Comparison of ENCODE assay signal across 9 mouse cellular contexts in genomic region chr13:37944306-37944705, GRCm38 (mm10). TPM values are rescaled to one million over a fixed set of nuclear protein-coding genes. Genes with fewer than 3 reads are reported as not detected.
DNase-seq lines count a peak whose midpoint lies in the region; ATAC-seq lines count a peak whose summit lies in the region.
"Had no signal": no experiment of that assay in that cellular context is flagged by ENCODE, and none has a peak within 500 bp of the region (broad histone marks: within the 10 kb centered on the region; RNA-seq: fewer than 3 reads in every experiment).

No protein-coding gene starts in this region.

- DNase-seq in cerebellum, postnatal 10 days = peak; percentile 62 to 70
- no peak for DNase-seq in cerebellum, adult 11 months
- DNase-seq in midbrain, embryonic 14.5 days = peak; percentile 70
- DNase-seq in midbrain, embryonic 10.5 days (ENCODE audit: low spot score) = no peak
- peak; percentile 49 for DNase-seq in kidney, adult 18-20 months
- peak; percentile 78 for DNase-seq in thymus, postnatal 0 days (ENCODE audit: low spot score)
- DNase-seq in gastrocnemius, adult 8-10 months (ENCODE audit: low spot score in 2 of 2) = no peak
- no peak for DNase-seq in left cerebral cortex, adult 8-10 months (ENCODE audit: low spot score in 2 of 2)

- no peaks in the 10 kb centered on the region for H3K27me3 ChIP-seq in midbrain, embryonic 14.5 days (ENCODE audit: control insufficient read depth, insufficient read depth, low read length)
- H3K27me3 ChIP-seq in midbrain, embryonic 10.5 days (ENCODE audit: low read depth, poor library complexity, severe bottlenecking) = no peaks in the 10 kb centered on the region
- H3K27me3 ChIP-seq: heart, embryonic 15.5 days had no signal

- no peaks in the 10 kb centered on the region for H3K36me3 ChIP-seq in midbrain, embryonic 14.5 days (ENCODE audit: control insufficient read depth, insufficient read depth, low read length)
- peaks cover 26% of the 10 kb centered on the region for H3K36me3 ChIP-seq in midbrain, embryonic 10.5 days

- H3K4me3 ChIP-seq in midbrain, embryonic 14.5 days (replicated peaks; ENCODE audit: low read depth, low read length) = no peak overlapping the region
- H3K4me3 ChIP-seq in midbrain, embryonic 10.5 days = no peak overlapping the region
- H3K4me3 ChIP-seq: heart, embryonic 15.5 days had no signal

- H3K9me3 ChIP-seq in midbrain, embryonic 14.5 days (ENCODE audit: control insufficient read depth, low read length) = no peaks in the 10 kb centered on the region
- H3K9me3 ChIP-seq in midbrain, embryonic 10.5 days (replicated peaks) = no peaks in the 10 kb centered on the region
- H3K9me3 ChIP-seq: heart, embryonic 15.5 days had no signal

- 56% methylated on average over 1 of the region's 1 CpGs for WGBS in midbrain, embryonic 14.5 days
- WGBS in midbrain, embryonic 10.5 days = 83% methylated on average over 1 of the region's 1 CpGs

- no peak overlapping the region for H3K4me2 ChIP-seq in midbrain, embryonic 14.5 days (ENCODE audit: low read length)
- H3K4me2 ChIP-seq: heart, embryonic 15.5 days had no signal

- H3K4me1 ChIP-seq in midbrain, embryonic 14.5 days (ENCODE audit: control insufficient read depth, insufficient read depth, low read length) = no peaks in the 10 kb centered on the region
- peaks cover 19% of the 10 kb centered on the region for H3K4me1 ChIP-seq in midbrain, embryonic 10.5 days

- no peak overlapping the region for H3K9ac ChIP-seq in midbrain, embryonic 14.5 days (replicated peaks; ENCODE audit: low read length)
- H3K9ac ChIP-seq: heart, embryonic 15.5 days had no signal

- no peak overlapping the region for H3K27ac ChIP-seq in midbrain, embryonic 14.5 days (replicated peaks; ENCODE audit: low read depth, low read length)
- H3K27ac ChIP-seq in midbrain, embryonic 10.5 days (replicated peaks) = no peak overlapping the region
- H3K27ac ChIP-seq: heart, embryonic 15.5 days had no signal

- ATAC-seq in midbrain, embryonic 14.5 days (ENCODE audit: low FRiP score, low TSS enrichment) = no peak

RNA-seq across cellular contexts. Expression of gene Ssr1, which starts 49.7 kb away (rescaled TPM):
- polyA plus RNA-seq in midbrain, embryonic 14.5 days (2014; fragmentation: Nextera tagmentation; extraction: Ambion mirVana) = 51.7 and 81.1 TPM in 2 replicates
- 116 and 119 TPM in 2 replicates for polyA plus RNA-seq in midbrain, embryonic 10.5 days (2016; fragmentation: Nextera tagmentation; extraction: Ambion mirVana)
- polyA plus RNA-seq in thymus, postnatal 0 days (2015; fragmentation: Nextera tagmentation; extraction: Ambion mirVana) = 79.5 and 87.2 TPM in 2 replicates
- total RNA-seq in gastrocnemius, adult 8-10 months (2022) = 10 to 100 TPM; 66.3 to 73.3 (median 69.5) TPM
- total RNA-seq in left cerebral cortex, adult 8-10 months (2022) = 100 to 1,000 TPM in 2 of 4 experiments, 10 to 100 TPM in 2; 96.9 to 110 (median 100) TPM

Comparison
In these comparisons a context has a peak if more than half of its experiments do, and no peak if none do; other contexts are left out.
1. DNase-seq: peak in cerebellum, postnatal 10 days (2 of 2), midbrain, embryonic 14.5 days (single experiment), kidney, adult 18-20 months (single experiment) and thymus, postnatal 0 days (single experiment); none in cerebellum, adult 11 months (single experiment), midbrain, embryonic 10.5 days (single experiment), gastrocnemius, adult 8-10 months (0 of 2) and left cerebral cortex, adult 8-10 months (0 of 2).